Mouse (Mus musculus) embryonic facial prominence, embryonic 13.5 days (tissue): Measurements from ENCODE around the gene Gpank1. TPM values are rescaled to one million over a fixed set of nuclear protein-coding genes. Genes with fewer than 3 reads are reported as not detected.
"Not testable (repeated sequence)": the region's sequence is repeated elsewhere in the genome, so short reads cannot be mapped to it uniquely, and the experiment has no call there.

Experiments used
- ATAC-seq: fragments of 200-750 bp; cut with Nextera tagmentation; 2 replicates; pipeline ENCODE4 v1.8.0; 2017; ENCODE audit warnings: low read depth; ENCODE audit not compliant: insufficient number of reproducible peaks, insufficient read depth, low FRiP score, low TSS enrichment
- H3K27ac ChIP-seq: fragments of 300-500 bp; sonication (generic); 2 replicates; pipeline ENCODE4 v1.5.1; 2015; ENCODE audit warnings: moderate library complexity, mild to moderate bottlenecking, inconsistent platforms
- H3K27me3 ChIP-seq: fragments of 300-500 bp; sonication (generic); 2 replicates; pipeline ENCODE4 v1.6.1; 2015; ENCODE audit warnings: mild to moderate bottlenecking, inconsistent platforms
- H3K36me3 ChIP-seq: fragments of 300-500 bp; sonication (generic); 2 replicates; pipeline ENCODE4 v1.6.1; 2015; ENCODE audit warnings: mild to moderate bottlenecking, inconsistent platforms
- H3K4me1 ChIP-seq: fragments of 300-500 bp; sonication (generic); 2 replicates; pipeline ENCODE4 v1.6.1; 2015; ENCODE audit warnings: inconsistent platforms
- H3K4me2 ChIP-seq: fragments of 300-500 bp; sonication (generic); 2 replicates; pipeline ENCODE4 v1.6.1; 2015; ENCODE audit warnings: moderate library complexity, mild to moderate bottlenecking, inconsistent platforms
- H3K4me3 ChIP-seq: fragments of 300-500 bp; sonication (generic); 2 replicates; pipeline ENCODE4 v1.5.1; 2015; ENCODE audit warnings: mild to moderate bottlenecking, inconsistent platforms
- H3K9ac ChIP-seq: fragments of 300-500 bp; sonication (generic); 2 replicates; pipeline ENCODE4 v1.6.1; 2015; ENCODE audit warnings: mild to moderate bottlenecking, inconsistent platforms
- H3K9me3 ChIP-seq: fragments of 300-500 bp; sonication (generic); 2 replicates; pipeline ENCODE4 v1.6.1; 2016; ENCODE audit warnings: inconsistent platforms
- WGBS: fragments of 180-500 bp; shearing (Covaris S2); methylation state at CpG from one replicate; pipeline ENCODE4 v1.1.7; 2015; ENCODE audit warnings: mixed read lengths; 5-methylcytosine and 5-hydroxymethylcytosine counted together
- polyA plus RNA-seq: library from polyadenylated mRNA; unstranded; fragments of >200 nt; fragmentation: Nextera tagmentation; extraction: Ambion mirVana; gene quantifications from 2 replicates; pipeline ENCODE4 v1.2.1, GENCODE M21; 2015

Gpank1 gene
- polyA plus RNA-seq, 1 experiment from 2014 or later, result 21.1 TPM

DNA sequence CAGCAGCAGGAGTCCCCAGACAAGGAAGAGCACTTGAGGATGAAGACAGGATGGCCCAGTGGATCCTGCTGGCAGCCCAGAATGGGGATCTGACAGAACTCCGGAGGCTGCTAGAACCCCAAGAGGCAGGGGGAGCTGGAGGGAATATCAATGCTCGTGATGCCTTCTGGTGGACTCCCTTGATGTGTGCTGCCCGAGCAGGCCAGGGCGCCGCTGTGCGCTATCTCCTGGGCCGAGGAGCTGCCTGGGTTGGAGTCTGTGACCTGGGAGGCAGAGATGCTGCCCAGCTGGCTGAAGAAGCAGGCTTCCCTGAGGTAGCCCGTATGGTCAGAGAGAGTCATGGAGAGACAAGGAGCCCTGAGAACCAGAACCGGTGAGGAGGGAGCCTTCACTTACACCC is 2.0 kb downstream of the Gpank1 start:
- Histone ChIP-seq H3K4me1 (peaks cover 40% of the 10 kb centered on the region), H3K36me3 (peaks cover 37% of the 10 kb centered on the region)
- H3K9me3 ChIP-seq, H3K27ac ChIP-seq, H3K27me3 ChIP-seq, H3K4me3 ChIP-seq, H3K4me2 ChIP-seq, H3K9ac ChIP-seq, ATAC-seq: not testable (repeated sequence)
- WGBS, result 90% methylated on average over 9 of the region's 9 CpGs

DNA sequence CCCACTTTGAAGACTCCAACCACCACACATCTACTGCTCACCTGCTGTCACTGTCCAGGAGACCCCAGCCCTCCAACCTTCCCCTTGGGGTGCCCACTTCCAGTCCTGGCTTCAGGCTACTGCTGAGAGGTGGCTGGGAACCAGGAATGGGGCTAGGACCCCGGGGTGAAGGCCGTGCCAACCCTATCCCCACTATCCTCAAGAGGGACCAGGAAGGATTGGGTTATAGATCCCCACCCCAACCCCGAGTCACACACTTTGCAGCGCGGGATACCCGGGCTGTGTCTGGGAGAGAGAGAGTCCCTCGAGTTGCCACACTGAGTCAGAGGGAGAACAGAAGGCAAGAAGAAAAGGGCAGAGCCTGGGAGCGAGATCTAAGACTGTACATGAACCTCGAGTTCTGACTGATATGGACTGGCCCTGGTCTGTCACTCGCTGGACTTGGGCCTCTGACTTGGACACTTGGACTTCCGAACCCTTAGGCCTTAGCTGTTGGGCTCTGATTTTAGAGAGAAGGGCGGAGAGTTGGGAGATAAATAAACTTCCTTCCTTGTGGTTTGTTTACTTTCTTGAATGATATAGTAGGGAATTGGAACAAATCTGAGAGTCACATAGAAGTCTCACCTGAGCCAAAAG is 3.1 kb downstream of the Gpank1 start:
- 95% methylated on average over 12 of the region's 12 CpGs for WGBS
- not testable (repeated sequence) for H3K4me2 ChIP-seq, ATAC-seq, H3K27me3 ChIP-seq, H3K9me3 ChIP-seq, H3K4me3 ChIP-seq, H3K27ac ChIP-seq, H3K9ac ChIP-seq
- H3K4me1 ChIP-seq, result peaks cover 40% of the 10 kb centered on the region
- H3K36me3 ChIP-seq, result peaks cover 36% of the 10 kb centered on the region

DNA sequence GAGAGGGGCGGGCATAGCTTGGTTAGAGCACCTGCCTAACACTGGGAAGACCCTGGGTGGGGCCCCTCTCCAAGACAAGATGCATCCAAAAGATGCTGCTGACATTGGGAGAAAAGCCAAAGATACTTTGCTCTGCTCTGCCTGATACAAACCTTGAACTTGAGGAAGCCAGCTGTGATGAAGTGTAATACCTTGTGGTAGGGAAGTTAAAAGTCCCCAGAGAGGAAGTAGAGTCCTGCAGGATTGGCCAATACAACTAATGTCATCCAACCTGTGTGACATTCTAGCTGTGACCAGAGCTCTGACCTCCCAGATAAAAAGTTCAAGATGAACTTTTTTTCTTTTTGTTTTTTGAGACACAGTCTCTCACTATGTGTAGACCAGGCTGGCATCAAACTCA is 3.8 kb downstream of the Gpank1 start:
- ATAC-seq, result no peak
- peaks cover 35% of the 10 kb centered on the region for H3K4me1 ChIP-seq
- WGBS, result 95% methylated on average over 1 of the region's 1 CpGs
- H3K4me2 ChIP-seq, result peak overlapping the region; percentile 83; the same call in 1 of the 2 replicates
- H3K27me3 ChIP-seq, result no peaks in the 10 kb centered on the region
- no peak overlapping the region; the same call in 1 of the 2 replicates for H3K4me3 ChIP-seq
- H3K9ac ChIP-seq, result peak overlapping the region; percentile 89
- H3K9me3 ChIP-seq, result no peaks in the 10 kb centered on the region
- H3K36me3 ChIP-seq, result peaks cover 37% of the 10 kb centered on the region
- H3K27ac ChIP-seq, result no peak overlapping the region

DNA sequence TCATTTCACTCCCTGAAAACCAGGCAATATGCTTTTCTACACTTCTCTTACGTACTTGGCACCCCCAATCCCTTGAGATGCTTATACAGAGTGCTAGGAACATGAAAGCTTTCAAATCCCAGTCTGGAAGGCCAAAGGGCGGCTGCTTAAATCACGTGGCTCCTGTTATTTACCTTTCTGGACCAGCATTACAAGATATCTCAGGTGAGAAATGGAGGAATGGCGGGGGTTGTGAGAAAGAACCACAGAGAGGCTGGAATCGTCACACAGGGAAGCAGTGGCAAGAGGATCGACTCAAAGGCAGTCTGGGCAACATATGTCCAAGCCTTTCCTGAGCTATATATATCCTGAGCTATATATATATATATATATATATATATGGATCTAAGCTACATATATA is 4.3 kb downstream of the Gpank1 start:
- no peak for ATAC-seq
- Histone ChIP-seq H3K4me3 (peak overlapping the region; percentile 82), H3K27me3 (no peaks in the 10 kb centered on the region), H3K9ac (peak overlapping the region; percentile 89), H3K27ac (peak overlapping the region; percentile 88; the same call in 1 of the 2 replicates), H3K9me3 (no peaks in the 10 kb centered on the region), H3K36me3 (peaks cover 41% of the 10 kb centered on the region), H3K4me2 (peak overlapping the region; percentile 83), H3K4me1 (peaks cover 31% of the 10 kb centered on the region)
- WGBS, result 29% methylated on average over 6 of the region's 6 CpGs

DNA sequence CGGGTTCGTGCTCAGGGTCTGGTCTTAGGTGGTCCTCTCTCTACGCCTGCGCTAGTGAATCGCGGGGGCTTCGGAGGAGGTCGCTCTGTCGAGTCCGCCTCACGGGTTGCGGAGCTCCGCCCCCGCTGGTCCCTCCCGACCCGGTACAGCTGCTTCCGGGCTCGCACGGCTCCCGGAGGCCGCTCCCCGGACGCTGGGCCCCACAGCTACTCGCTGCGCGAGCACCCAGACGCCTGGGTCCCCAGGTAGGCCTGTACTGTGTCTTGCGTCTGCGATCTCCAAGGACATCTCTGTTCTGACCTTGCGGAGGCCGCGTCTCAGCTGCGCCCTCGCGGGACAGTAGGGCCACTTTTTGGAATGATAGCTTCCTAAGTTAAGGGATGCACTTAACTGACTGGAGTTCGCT is 5.0 kb downstream of the Gpank1 start, which contains the start of gene D17H6S53E:
D17H6S53E (plus strand) TSS at position 168 of the 406 bp plus-strand sequence.
- H3K27ac ChIP-seq, result peak within 1 kb of the TSS; percentile 88
- peaks cover 31% of the 10 kb centered on the region for H3K4me1 ChIP-seq
- WGBS, result under 1% methylated on average over 36 of the region's 36 CpGs
- peaks cover 45% of the 10 kb centered on the region for H3K36me3 ChIP-seq
- peak; percentile 70; the same call in 1 of the 2 replicates for ATAC-seq
- peak within 1 kb of the TSS; percentile 82 for H3K4me3 ChIP-seq
- H3K9me3 ChIP-seq, result no peaks in the 10 kb centered on the region
- peak within 1 kb of the TSS; percentile 83 for H3K4me2 ChIP-seq
- H3K9ac ChIP-seq, result peak within 1 kb of the TSS; percentile 89
- no peaks in the 10 kb centered on the region for H3K27me3 ChIP-seq

DNA sequence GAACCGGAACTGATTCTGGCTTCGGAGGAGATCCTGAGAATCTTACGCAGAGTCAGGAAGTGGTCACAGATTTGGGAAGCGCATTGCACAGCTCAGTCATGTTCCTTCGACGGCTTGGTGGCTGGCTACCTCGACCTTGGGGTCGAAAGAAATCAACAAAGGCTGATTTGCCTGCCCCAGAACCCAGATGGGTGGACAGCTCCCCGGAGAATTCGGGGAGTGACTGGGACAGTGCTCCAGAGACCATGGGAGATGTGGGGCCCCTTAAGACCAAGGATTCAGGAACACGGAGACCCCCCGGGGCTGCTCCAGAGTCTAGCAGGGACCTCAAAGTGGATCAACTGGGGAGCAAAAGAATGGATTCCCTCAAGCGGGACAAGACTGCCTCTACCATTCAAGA is 5.8 kb downstream of the Gpank1 start:
- peak overlapping the region; percentile 88; the same call in 1 of the 2 replicates for H3K27ac ChIP-seq
- H3K27me3 ChIP-seq, result no peaks in the 10 kb centered on the region
- H3K36me3 ChIP-seq, result peaks cover 45% of the 10 kb centered on the region
- no peaks in the 10 kb centered on the region for H3K9me3 ChIP-seq
- WGBS, result 67% methylated on average over 13 of the region's 13 CpGs
- H3K4me2 ChIP-seq, result peak overlapping the region; percentile 83
- peaks cover 30% of the 10 kb centered on the region for H3K4me1 ChIP-seq
- peak overlapping the region; percentile 82 for H3K4me3 ChIP-seq
- no peak for ATAC-seq
- peak overlapping the region; percentile 89 for H3K9ac ChIP-seq

DNA sequence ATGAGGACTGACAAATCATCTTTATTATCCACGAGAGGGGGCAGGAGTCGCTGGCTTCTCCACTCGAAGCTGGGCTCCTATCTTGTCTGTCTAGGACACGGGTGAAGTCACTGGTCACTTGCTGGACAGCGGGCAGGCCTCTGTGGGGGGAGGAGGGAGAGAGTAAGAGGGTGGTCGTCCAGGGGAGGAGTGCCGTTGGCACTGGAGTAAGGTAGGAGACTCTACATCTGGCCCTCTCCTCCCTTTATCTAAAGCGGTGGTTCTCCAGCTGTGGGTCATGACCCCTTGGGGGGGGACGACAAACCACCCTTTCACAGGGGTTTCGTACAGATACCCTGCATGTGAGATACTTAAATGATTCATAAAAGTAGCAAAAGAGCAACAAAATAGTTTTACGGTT is 7.7 kb downstream of the Gpank1 start:
- WGBS, result 77% methylated on average over 11 of the region's 11 CpGs

DNA sequence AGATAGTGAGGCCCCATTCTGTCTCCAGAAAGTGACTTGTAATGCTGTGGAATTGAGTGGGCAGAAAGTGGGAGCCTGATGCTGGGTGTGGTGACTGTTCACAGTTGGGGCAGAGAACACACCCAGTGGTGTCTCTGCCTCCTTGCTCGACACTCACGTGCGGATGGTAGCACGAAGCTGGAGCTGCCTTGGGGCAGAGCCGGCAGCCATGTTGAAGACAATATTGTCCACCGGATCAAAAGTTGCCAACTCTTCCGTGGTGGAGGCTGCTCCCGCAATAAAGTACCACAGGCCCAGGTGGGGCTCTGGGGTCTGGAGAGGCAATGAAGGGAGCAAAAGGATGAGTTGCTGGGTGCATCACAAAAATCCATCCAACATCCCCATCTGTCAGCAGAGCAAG is 9.8 kb downstream of the Gpank1 start:
- Histone ChIP-seq H3K4me3 (no peak overlapping the region), H3K9ac (no peak overlapping the region), H3K4me2 (no peak overlapping the region), H3K27ac (no peak overlapping the region), H3K27me3 (no peaks in the 10 kb centered on the region), H3K4me1 (peaks cover 14% of the 10 kb centered on the region), H3K9me3 (no peaks in the 10 kb centered on the region), H3K36me3 (peaks cover 29% of the 10 kb centered on the region)
- WGBS, result 90% methylated on average over 8 of the region's 8 CpGs
- ATAC-seq, result no peak

More for the DNA sequence above, 7.7 kb downstream of the Gpank1 start:
- Histone ChIP-seq H3K27me3 (no peaks in the 10 kb centered on the region), H3K36me3 (peaks cover 38% of the 10 kb centered on the region), H3K27ac (no peak overlapping the region), H3K4me1 (peaks cover 23% of the 10 kb centered on the region), H3K4me3 (no peak overlapping the region), H3K9me3 (no peaks in the 10 kb centered on the region), H3K4me2 (no peak overlapping the region), H3K9ac (no peak overlapping the region)
- ATAC-seq, result no peak

DNA sequence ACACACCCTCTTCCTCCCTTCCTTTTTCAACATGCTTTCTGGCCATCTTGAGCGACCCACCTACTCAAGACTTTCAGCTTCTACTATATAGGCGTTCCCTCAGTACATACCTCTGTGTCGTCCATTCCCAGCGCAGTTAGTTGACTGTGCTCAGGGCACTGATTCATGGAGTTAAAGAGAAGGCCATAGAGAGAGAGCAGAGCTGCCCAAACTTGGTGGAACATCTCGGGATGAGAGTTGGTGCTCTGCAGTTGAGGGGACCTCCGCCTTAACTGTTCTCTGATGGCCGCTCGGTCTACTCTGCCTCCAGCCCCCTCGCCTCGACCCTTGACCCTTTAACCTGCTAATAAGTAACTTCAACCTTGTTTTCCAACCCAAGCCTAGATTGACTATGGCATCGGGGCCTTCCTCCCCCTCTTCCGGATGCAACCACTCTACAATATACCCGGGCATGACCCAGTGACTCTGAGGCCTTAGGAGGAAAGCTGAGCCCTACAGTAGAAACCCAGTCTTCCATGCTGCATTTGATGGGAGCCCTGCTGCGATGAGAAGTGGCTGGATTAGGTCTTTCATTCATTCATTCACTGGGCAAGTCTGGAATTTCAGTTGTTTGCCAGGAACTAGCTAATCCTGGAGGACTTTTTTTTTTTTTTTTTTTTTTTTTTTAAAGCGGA is 10.4 kb downstream of the Gpank1 start, which contains the start of gene Apom:
Apom (minus strand) TSS at position 551 of the 674 bp plus-strand sequence.
- ATAC-seq, result no peak
- whole genome bisulfite sequencing, result 75% methylated on average over 15 of the region's 15 CpGs
- no peak within 1 kb of the TSS for H3K4me2 ChIP-seq
- no peak within 1 kb of the TSS for H3K4me3 ChIP-seq
- H3K9ac ChIP-seq, result no peak within 1 kb of the TSS
- H3K4me1 ChIP-seq, result peaks cover 18% of the 10 kb centered on the region
- H3K27ac ChIP-seq, result no peak within 1 kb of the TSS
- no peaks in the 10 kb centered on the region for H3K9me3 ChIP-seq
- H3K27me3 ChIP-seq, result no peaks in the 10 kb centered on the region
- peaks cover 29% of the 10 kb centered on the region for H3K36me3 ChIP-seq

DNA sequence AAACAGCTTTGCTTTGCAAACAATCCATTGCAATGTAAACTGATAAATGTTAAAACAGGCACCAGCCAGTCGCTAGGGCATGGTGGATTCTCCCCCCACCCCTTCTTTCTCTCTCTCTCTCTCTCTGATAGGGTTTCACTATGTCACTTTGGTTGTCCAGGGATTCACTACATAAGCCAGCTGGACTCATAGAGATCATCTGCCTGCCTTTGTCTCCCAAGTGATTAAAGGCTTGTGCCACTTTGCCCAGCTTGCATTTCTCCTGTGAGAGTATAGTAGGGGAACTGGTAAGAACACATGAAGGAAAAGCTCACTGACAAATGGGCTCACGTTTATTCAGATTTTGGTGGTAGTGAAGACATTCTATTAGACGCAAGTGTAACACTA is 10.9 kb downstream of the Gpank1 start:
- Histone ChIP-seq H3K9me3 (no peaks in the 10 kb centered on the region), H3K4me2 (no peak overlapping the region), H3K27me3 (no peaks in the 10 kb centered on the region), H3K4me3 (no peak overlapping the region), H3K27ac (no peak overlapping the region), H3K4me1 (peaks cover 18% of the 10 kb centered on the region), H3K36me3 (peaks cover 29% of the 10 kb centered on the region), H3K9ac (no peak overlapping the region)
- ATAC-seq, result no peak
- WGBS, result 80% methylated on average over 3 of the region's 3 CpGs

DNA sequence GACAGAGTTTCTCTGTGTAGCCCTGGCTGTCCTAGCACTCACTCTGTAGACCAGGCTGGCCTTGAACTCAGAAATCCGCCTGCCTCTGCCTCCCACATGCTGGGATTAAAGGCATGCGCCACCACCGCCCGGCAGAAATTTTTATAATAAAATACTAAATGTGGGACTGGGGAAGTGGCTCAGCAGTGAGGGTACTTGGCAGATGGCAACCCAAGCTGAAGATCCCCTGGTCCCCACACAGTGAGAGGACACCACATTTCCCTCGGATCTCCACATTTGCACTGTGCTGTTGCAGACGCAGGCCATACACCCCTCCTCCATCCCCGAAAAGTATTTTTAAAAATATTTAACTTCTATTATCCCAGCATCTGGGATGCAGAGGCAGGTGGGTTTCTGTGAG is 12.3 kb downstream of the Gpank1 start:
- WGBS, result 92% methylated on average over 7 of the region's 7 CpGs
- Histone ChIP-seq H3K9me3 (no peaks in the 10 kb centered on the region), H3K4me2 (no peak overlapping the region), H3K36me3 (peaks cover 26% of the 10 kb centered on the region), H3K27me3 (no peaks in the 10 kb centered on the region), H3K27ac (no peak overlapping the region), H3K9ac (no peak overlapping the region), H3K4me3 (no peak overlapping the region), H3K4me1 (peaks cover 15% of the 10 kb centered on the region)
- no peak for ATAC-seq
